22 mouse cellular contexts compared by ENCODE assay signal in the genomic region with DNA sequence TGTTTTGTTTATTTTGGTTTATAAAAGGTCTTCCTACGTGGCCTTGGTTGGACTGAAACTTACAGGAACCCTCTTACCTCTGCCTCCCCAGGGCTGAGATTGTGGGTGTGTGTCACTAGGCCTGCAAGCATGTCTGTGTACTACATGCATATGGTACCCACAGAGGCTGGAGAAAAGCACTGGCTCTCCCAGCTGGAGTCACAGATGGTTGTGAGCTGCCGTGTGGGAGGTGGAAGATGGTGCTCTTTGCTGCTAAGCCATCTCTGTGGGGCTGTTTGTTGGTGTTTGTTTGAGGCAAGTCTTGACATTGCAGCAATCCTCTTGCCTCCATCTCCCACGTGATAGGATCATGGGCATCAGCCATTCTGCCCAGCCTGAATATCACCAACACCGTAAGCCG. TPM values are rescaled to one million over a fixed set of nuclear protein-coding genes. Genes with fewer than 3 reads are reported as not detected.
A peak's percentile ranks its signal among the peaks of the same experiment; 100 is the strongest.
DNase-seq lines count a peak whose midpoint lies in the region; ATAC-seq lines count a peak whose summit lies in the region.
"Had no signal": no experiment of that assay in that cellular context is flagged by ENCODE, and none has a peak within 500 bp of the region (broad histone marks: within the 10 kb centered on the region; RNA-seq: fewer than 3 reads in every experiment).

No protein-coding gene starts in this region.

- no peaks in the 10 kb centered on the region for H3K27me3 ChIP-seq in embryonic facial prominence, embryonic 10.5 days (replicated peaks; ENCODE audit: low read depth, poor library complexity, severe bottlenecking)
- 0 out of 2 replicates have a peak, but pooled peaks cover 3% of the 10 kb centered on the region for H3K27me3 ChIP-seq in liver, embryonic 11.5 days (replicated peaks; ENCODE audit: control insufficient read depth, insufficient read depth, low read length)

- peaks cover 14% of the 10 kb centered on the region for H3K4me1 ChIP-seq in embryonic facial prominence, embryonic 10.5 days
- H3K4me1 ChIP-seq in liver, embryonic 11.5 days (replicated peaks; ENCODE audit: control insufficient read depth, insufficient read depth, low read length), result no peaks in the 10 kb centered on the region
- H3K4me1 ChIP-seq: heart, embryonic 13.5 days had no signal

- no peak overlapping the region for H3K4me2 ChIP-seq in liver, embryonic 11.5 days
- H3K4me2 ChIP-seq: heart, embryonic 13.5 days had no signal

- 81% methylated on average over 5 of the region's 5 CpGs for WGBS in embryonic facial prominence, embryonic 10.5 days
- WGBS in liver, embryonic 11.5 days, result 66% methylated on average over 5 of the region's 5 CpGs

- no peak overlapping the region for H3K9ac ChIP-seq in liver, embryonic 11.5 days (ENCODE audit: low read depth, low read length)
- H3K9ac ChIP-seq: heart, embryonic 13.5 days; lung, embryonic 14.5 days had no signal

- peaks cover under 1% of the 10 kb centered on the region; the same call in 1 of the 2 replicates for H3K9me3 ChIP-seq in embryonic facial prominence, embryonic 10.5 days
- no peaks in the 10 kb centered on the region for H3K9me3 ChIP-seq in liver, embryonic 11.5 days (ENCODE audit: control insufficient read depth, low read length)
- H3K9me3 ChIP-seq: heart, embryonic 13.5 days had no signal

- DNase-seq in embryonic facial prominence, embryonic 10.5 days (ENCODE audit: low spot score), result no peak
- DNase-seq in layer of hippocampus, adult 9-11 months, result peak; percentile 92
- peak; percentile 71 to 90 for DNase-seq in left cerebral cortex, postnatal 25 days (ENCODE audit: low spot score in 2 of 2)
- DNase-seq in liver, embryonic 11.5 days (ENCODE audit: low spot score), result no peak
- DNase-seq in adrenal gland, adult (ENCODE audit: inconsistent age in 2 of 2, low spot score in 1 of 2), result no peak
- no peak for DNase-seq in ovary, adult 18-20 months (ENCODE audit: low spot score)
- DNase-seq: cerebellum, adult 8-10 months; gastrocnemius, postnatal 36 days; kidney, postnatal 36 days; liver; lung, embryonic 14.5 days; thymus, postnatal 4 days had no signal

- ATAC-seq in frontal cortex, adult (ENCODE audit: low TSS enrichment), result peak; percentile 82
- no peak for ATAC-seq in liver, embryonic 11.5 days (replicated peaks; ENCODE audit: low FRiP score)
- no peak for ATAC-seq in erythroid progenitor cell, adult 5-6 weeks (replicated peaks; ENCODE audit: low FRiP score, poor library complexity, severe bottlenecking)
- ATAC-seq: activated CD4-positive, CD25-positive, alpha-beta regulatory T cell, adult 4 months had no signal

- H3K27ac ChIP-seq in embryonic facial prominence, embryonic 10.5 days (replicated peaks), result peak overlapping the region; percentile 80; the same call in 1 of the 2 replicates
- H3K27ac ChIP-seq in liver, embryonic 11.5 days (ENCODE audit: low read depth, low read length), result no peak overlapping the region
- H3K27ac ChIP-seq: heart, embryonic 13.5 days had no signal

- no peaks in the 10 kb centered on the region for H3K36me3 ChIP-seq in embryonic facial prominence, embryonic 10.5 days (replicated peaks)
- H3K36me3 ChIP-seq in liver, embryonic 11.5 days (ENCODE audit: control insufficient read depth, insufficient read depth, low read length), result no peaks in the 10 kb centered on the region
- H3K36me3 ChIP-seq: heart, embryonic 13.5 days had no signal

- no peak overlapping the region for H3K4me3 ChIP-seq in embryonic facial prominence, embryonic 10.5 days
- H3K4me3 ChIP-seq in liver, embryonic 11.5 days (ENCODE audit: low read depth, low read length), result no peak overlapping the region
- H3K4me3 ChIP-seq: erythroblast, embryonic 14.5 days; heart, embryonic 13.5 days had no signal

- intact Hi-C loops in left cerebral cortex, postnatal 25 days (cut with DNase I), result no loop called here

RNA-seq across cellular contexts. Expression of gene Myh14, which starts 9.4 kb away (rescaled TPM):
- 2.7 and 4.3 TPM in 2 replicates for polyA plus RNA-seq in embryonic facial prominence, embryonic 10.5 days (2016; fragmentation: Nextera tagmentation; extraction: Ambion mirVana)
- 10 to 100 TPM; 15.4 to 20.6 TPM for total RNA-seq in left cerebral cortex, postnatal 25 days (2021)
- polyA plus RNA-seq in liver, embryonic 11.5 days (2014; fragmentation: Nextera tagmentation; extraction: Ambion mirVana), result 0.66 and 0.68 TPM in 2 replicates
- total RNA-seq in erythroid progenitor cell, adult 5-6 weeks (2015; ENCODE audit: low replicate concordance), result not detected in 2 replicates
- 0.08 TPM in 1 of 2 replicates, not detected in the other for total RNA-seq in erythroid progenitor cell, adult 5-6 weeks (2017; ENCODE audit: low replicate concordance)
- total RNA-seq: megakaryocyte-erythroid progenitor cell, adult 5-6 weeks; neutrophil, adult 5-6 weeks had no signal

RNA-seq across cellular contexts. Expression of gene Izumo2, which starts 47.3 kb away (rescaled TPM):
- not detected in 2 replicates for polyA plus RNA-seq in embryonic facial prominence, embryonic 10.5 days (2016; fragmentation: Nextera tagmentation; extraction: Ambion mirVana)
- not detected for total RNA-seq in left cerebral cortex, postnatal 25 days (2021)
- not detected in 2 replicates for polyA plus RNA-seq in liver, embryonic 11.5 days (2014; fragmentation: Nextera tagmentation; extraction: Ambion mirVana)
- total RNA-seq in erythroid progenitor cell, adult 5-6 weeks (2015; ENCODE audit: low replicate concordance), result not detected in 2 replicates
- total RNA-seq in erythroid progenitor cell, adult 5-6 weeks (2017; ENCODE audit: low replicate concordance), result not detected in 2 replicates
- total RNA-seq: gastrocnemius, postnatal 36 days; hematopoietic stem cell, adult 5-6 weeks; megakaryocyte-erythroid progenitor cell, adult 5-6 weeks; neutrophil, adult 5-6 weeks had no signal
- polyA plus RNA-seq: activated CD4-positive, CD25-positive, alpha-beta regulatory T cell, adult 4 months; erythroblast, embryonic 14.5 days; heart, embryonic 13.5 days; intestine, embryonic 14.5 days; lung, embryonic 14.5 days; stomach, embryonic 16.5 days had no signal

Comparison
In these comparisons a context has a peak if more than half of its experiments do, and no peak if none do; other contexts are left out.
1. DNase-seq: peak in layer of hippocampus, adult 9-11 months (single experiment) and left cerebral cortex, postnatal 25 days (2 of 2); none in embryonic facial prominence, embryonic 10.5 days (single experiment), liver, embryonic 11.5 days (single experiment), adrenal gland, adult (0 of 2) and ovary, adult 18-20 months (single experiment).
2. RNA of gene Myh14, which starts 9.4 kb away (total RNA-seq): 15.4 to 20.6 TPM in left cerebral cortex, postnatal 25 days; 0.08 TPM in erythroid progenitor cell, adult 5-6 weeks; every median in the first group is over 10 times any median in the second.